Mouse (Mus musculus): ENCODE results near the gene Wipi2. TPM values are rescaled to one million over a fixed set of nuclear protein-coding genes. Genes with fewer than 3 reads are reported as not detected.

Gene Wipi2
- total RNA-seq, 2 experiments from 2014 or later, result 88.7 to 93.0 TPM

DNA sequence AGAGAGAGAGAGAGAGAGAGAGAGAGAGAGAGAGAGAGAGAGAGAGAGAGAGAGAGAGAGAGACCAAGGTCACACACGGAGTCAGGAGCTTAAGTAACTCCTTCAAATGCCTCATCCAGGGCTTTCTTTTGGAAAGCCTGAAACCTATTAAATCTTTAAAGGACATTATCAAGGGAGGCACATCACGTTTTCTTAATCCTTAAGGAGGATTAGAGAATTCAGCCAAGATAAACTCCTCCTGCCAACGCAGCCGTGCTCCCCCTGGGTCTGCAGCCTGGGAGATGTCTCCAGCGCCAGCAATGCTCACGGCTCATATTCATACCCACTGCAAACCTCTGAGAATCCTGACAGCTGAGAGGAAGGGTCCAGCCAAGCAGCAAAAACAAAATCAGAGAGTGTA lies 61.4 kb downstream of the Wipi2 start:
- no peak for DNase-seq (ENCODE audit: low spot score in 2 of 2)

DNA sequence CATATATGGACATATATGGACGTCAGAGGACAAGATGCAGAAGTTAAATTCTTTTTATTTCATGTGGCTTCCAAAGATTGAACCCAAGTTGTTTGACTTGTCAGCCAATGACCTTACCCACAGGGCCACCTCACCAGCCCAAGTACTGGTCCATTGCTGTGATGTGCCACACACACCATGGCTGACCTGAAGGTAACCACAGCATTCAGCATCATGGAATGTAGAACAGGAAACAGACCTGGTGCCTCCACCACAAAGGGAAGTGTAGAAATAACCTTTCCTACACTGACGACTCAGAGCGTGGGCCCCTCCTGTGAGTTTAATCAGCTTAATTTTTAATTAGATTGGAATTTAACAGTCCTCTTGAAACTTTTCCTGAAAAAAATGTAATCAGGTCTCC lies 62.8 kb downstream of the Wipi2 start:
- DNase-seq (ENCODE audit: low spot score in 2 of 2), result no peak

DNA sequence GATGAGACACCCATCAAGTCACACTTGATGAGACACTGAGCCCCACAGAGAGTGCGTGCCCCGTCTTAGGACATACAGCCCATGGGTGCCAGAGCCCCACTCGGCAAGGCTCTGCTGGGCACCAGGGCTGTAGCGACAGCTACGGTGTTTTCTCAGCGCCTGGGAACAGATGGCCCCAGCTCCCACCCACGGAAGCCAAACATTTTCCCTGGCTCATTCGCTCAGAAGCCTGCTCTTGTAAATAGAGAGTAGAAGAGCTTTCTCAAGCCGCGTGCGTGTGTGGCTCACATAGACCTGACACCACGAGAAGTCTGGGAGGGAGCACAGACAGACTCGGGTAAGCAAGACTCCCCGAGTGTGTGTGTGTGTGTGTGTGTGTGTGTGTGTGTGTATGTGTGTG lies 64.8 kb downstream of the Wipi2 start, which contains the start of gene Slc29a4:
Gene Slc29a4, plus strand, starts transcription at position 265 of the 400 bp plus-strand sequence.
- no peak for DNase-seq (ENCODE audit: low spot score in 2 of 2)

DNA sequence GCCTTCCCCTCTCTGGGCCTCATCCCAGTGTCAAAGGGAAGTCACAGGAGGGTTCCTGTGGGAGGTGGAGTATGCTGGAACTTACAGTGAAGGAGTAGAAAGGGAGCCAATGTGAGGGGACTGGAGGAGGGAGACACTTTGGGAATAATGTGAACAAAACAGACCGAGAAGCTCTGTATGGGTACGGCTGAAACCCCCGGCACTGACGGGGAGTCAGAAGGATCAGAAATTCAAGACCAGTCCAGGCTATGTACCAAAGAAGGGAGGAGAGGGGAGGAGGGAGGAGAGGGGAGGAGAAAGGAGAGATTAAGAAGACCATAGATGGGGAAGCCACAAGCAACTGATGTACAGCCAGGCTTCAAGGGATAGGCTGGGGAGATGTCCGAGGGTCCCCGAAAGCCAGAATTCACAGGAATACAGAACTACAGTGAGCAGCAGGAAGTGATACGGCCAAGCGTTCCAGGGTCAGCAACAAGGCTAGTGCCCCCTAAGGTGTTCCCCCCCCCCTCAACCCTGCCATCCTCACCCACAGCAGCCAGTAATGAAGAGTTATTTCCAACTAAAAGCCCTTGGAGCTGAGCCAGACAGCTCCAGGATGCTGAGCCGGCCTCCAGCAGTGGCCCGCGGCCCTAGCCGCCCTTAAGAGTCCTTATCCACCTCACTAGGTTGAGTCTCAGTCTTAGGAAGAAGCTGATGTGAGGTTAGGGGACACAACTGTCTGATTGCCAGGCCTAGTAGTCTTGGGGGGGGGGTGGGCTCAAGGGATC lies 65.7 kb downstream of the Wipi2 start:
- no peak for DNase-seq (ENCODE audit: low spot score in 2 of 2)

GRCm38 (mm10) chr5:142693738-142694430 lies 66.4 kb downstream of the Wipi2 start:
- no peak for DNase-seq (ENCODE audit: low spot score in 2 of 2)

DNA sequence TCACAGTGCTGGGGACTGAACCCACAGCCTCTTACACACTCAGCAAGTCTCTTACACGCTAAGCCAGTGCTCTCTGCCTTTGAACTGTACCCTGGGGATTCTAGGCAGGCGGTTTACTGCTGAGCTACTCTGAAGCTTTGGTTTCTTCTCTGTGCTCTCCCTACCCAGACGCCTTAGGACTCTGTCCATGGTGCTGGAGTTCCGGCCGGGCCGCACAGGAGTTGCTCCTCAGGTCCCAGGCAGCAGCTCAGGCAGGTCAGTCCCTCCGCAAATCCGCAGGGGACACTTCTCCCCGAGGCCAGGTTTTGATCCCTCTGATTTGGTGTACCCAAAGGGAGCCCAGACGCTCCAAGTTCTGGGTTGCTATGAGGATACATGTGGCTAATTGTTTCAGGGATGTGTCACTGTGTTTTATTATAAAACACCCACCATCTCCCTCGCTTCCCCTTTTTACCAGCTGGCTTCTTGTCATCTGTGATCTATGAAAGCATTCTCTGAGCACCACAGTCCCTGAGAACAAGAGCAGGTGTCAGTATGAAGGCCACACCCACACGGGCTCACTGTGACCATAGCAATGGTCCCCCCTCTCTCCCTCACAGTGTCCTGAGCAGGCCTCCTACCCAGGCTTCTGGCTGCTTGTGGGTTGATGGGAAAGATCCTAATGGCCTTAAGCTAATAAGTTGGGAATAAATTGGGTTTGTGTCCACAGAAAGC lies 67.3 kb downstream of the Wipi2 start:
- peak in 1 of 2 experiments; percentile 54 for DNase-seq (ENCODE audit: low spot score in 2 of 2)

- no peak for DNase-seq (ENCODE audit: low spot score in 2 of 2)
These were observed 68.8 kb downstream of the Wipi2 start for GRCm38 (mm10) chr5:142696258-142696657.

- no peak for DNase-seq (ENCODE audit: low spot score in 2 of 2)
These were observed 69.4 kb downstream of the Wipi2 start for GRCm38 (mm10) chr5:142696865-142697264.

- no peak for DNase-seq (ENCODE audit: low spot score in 2 of 2)
These were observed 70.2 kb downstream of the Wipi2 start for GRCm38 (mm10) chr5:142697742-142698141.

GRCm38 (mm10) chr5:142700842-142701589 lies 73.5 kb downstream of the Wipi2 start:
- no peak for DNase-seq (ENCODE audit: low spot score in 2 of 2)

GRCm38 (mm10) chr5:142701651-142702510 lies 74.4 kb downstream of the Wipi2 start:
- no peak for DNase-seq (ENCODE audit: low spot score in 2 of 2)

DNA sequence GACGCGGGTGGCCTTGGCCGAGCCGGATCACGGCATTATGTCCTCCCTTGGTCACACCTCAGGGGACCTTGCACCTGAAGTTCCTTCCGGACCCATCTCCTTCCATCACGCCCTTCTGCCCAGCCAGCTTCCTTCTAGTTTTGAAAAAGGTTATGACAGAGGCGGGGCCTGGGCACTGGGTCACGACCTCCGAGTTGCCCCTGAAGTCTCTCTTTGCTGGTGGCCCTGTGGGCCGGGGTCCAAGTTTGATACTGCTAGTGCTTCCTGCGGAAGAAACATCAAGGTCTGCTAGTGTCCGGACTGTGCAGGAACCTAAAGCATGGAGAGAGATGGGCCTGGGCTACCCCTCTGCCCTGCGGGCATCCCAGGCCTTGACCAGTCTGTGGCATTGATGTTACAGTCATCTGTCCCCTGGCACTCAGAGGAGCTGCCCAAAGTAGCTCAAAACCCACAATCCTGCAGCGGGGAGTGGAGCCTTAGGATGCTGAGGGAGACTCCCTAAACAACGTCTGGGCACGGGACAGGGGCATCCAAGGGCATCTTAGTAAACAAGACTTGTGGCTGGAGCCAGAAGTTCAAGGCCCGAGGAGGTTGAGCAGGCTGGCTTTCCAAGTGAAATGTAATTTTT lies 75.1 kb downstream of the Wipi2 start:
- no peak for DNase-seq (ENCODE audit: low spot score in 2 of 2)

GRCm38 (mm10) chr5:142703569-142703968 lies 76.1 kb downstream of the Wipi2 start:
- DNase-seq (ENCODE audit: low spot score in 2 of 2), result no peak

GRCm38 (mm10) chr5:142707709-142708108 lies 80.2 kb downstream of the Wipi2 start:
- no peak for DNase-seq (ENCODE audit: low spot score in 2 of 2)

DNA sequence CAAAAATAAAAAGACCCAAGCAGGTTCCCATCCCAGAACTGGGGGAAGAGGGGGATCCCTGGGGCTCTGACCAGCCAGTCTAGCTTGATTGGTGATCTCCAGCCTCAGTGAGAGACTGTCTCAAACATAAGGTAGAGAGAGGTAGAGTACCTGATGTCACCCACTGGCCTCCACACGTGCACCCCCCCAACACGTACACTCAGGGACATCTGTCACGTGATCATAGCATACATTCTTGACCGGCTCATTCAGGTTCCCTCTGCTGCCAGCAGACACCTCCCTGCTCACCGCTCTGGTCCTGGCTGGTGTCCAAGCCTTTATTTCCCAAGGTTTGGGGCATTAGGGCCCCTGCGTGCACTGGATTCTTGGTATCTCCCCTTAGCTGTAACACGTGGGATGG lies 81.9 kb downstream of the Wipi2 start:
- no peak for DNase-seq (ENCODE audit: low spot score in 2 of 2)

DNA sequence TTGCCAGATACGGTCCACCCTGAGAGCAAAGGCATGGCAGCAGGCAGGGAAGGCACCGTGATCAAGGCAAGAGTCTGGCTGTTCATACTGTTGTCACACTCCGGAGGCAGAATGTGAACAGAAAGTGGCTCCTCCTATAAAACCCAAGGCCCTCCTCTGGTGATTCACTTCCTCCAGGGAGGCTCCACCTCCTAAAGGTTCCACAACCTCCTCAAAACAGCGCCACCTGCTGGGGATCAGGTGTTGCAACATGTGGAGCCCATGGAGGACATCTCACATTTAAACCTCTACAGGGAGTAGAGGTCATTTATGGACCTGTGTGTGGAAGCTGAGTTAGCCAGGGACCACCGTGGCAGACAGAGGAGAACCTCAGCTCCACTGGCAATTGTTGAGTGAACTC lies 84.9 kb downstream of the Wipi2 start:
- DNase-seq (ENCODE audit: low spot score in 2 of 2), result no peak

- no peak for DNase-seq (ENCODE audit: low spot score in 2 of 2)
These were observed 86.5 kb downstream of the Wipi2 start for GRCm38 (mm10) chr5:142713966-142714365.

- no peak for DNase-seq (ENCODE audit: low spot score in 2 of 2)
These were observed 87.6 kb downstream of the Wipi2 start for GRCm38 (mm10) chr5:142715059-142715458.

- DNase-seq (ENCODE audit: low spot score in 2 of 2), result no peak
These were observed 88.6 kb downstream of the Wipi2 start for GRCm38 (mm10) chr5:142716056-142716455.

GRCm38 (mm10) chr5:142718037-142718436 lies 90.5 kb downstream of the Wipi2 start:
- peak; percentile 68 to 73 for DNase-seq (ENCODE audit: low spot score in 2 of 2)
